Mouse (Mus musculus): ENCODE measurements around the gene Vav3. TPM values are rescaled to one million over a fixed set of nuclear protein-coding genes. Genes with fewer than 3 reads are reported as not detected.
A peak's percentile ranks its signal among the peaks of the same experiment; 100 is the strongest.

Gene Vav3
- polyA plus RNA-seq, 1 experiment from 2014 or later = 25.6 TPM

GRCm38 (mm10) chr3:109311875-109312274 is 28.6 kb upstream of the Vav3 start:
- Histone ChIP-seq H3K9ac (ENCODE audit: low read depth, low read length) (no peak overlapping the region), H3K27ac (ENCODE audit: low read depth, low read length) (no peak overlapping the region), H3K4me1 (replicated peaks; ENCODE audit: control insufficient read depth, insufficient read depth, low read length) (no peaks in the 10 kb centered on the region), H3K4me3 (ENCODE audit: low read depth, low read length) (no peak overlapping the region), H3K36me3 (ENCODE audit: control insufficient read depth, insufficient read depth, low read length) (no peaks in the 10 kb centered on the region), H3K4me2 (replicated peaks; ENCODE audit: low read depth, low read length) (no peak overlapping the region), H3K9me3 (ENCODE audit: control insufficient read depth, low read length) (no peaks in the 10 kb centered on the region), H3K27me3 (ENCODE audit: control insufficient read depth, insufficient read depth, low read length) (no peaks in the 10 kb centered on the region)
- DNase-seq (ENCODE audit: low spot score) (no peak), ATAC-seq (ENCODE audit: low FRiP score) (no peak)
- 60% methylated on average over 3 of the region's 3 CpGs for WGBS

DNA sequence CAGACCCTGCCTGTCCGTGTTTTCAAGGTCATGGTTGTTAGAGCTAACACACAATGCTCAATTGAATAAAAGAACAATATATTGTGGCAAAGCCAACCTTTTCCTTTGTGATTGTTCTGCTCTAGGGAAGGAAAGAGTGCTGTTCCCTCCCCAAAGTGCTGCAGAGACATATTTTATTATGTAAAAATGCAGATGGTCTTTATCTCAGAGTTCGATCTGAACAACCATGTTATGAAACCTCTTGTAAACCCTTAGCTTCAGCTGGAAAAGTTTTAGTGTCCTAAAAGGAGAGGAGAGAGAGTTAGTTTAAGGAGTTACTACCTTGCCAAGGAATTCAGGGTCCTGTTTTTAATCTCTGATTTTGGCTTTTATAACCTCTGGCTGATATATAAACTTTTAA is 27.0 kb upstream of the Vav3 start:
- ATAC-seq (ENCODE audit: low FRiP score) (no peak), DNase-seq (ENCODE audit: low spot score) (no peak)
- Histone ChIP-seq H3K4me1 (replicated peaks; ENCODE audit: control insufficient read depth, insufficient read depth, low read length) (no peaks in the 10 kb centered on the region), H3K4me2 (replicated peaks; ENCODE audit: low read depth, low read length) (no peak overlapping the region), H3K4me3 (ENCODE audit: low read depth, low read length) (no peak overlapping the region), H3K9ac (ENCODE audit: low read depth, low read length) (no peak overlapping the region), H3K27ac (ENCODE audit: low read depth, low read length) (no peak overlapping the region), H3K27me3 (ENCODE audit: control insufficient read depth, insufficient read depth, low read length) (no peaks in the 10 kb centered on the region), H3K36me3 (ENCODE audit: control insufficient read depth, insufficient read depth, low read length) (no peaks in the 10 kb centered on the region), H3K9me3 (ENCODE audit: control insufficient read depth, low read length) (no peaks in the 10 kb centered on the region)
- WGBS = 62% methylated on average over 2 of the region's 2 CpGs

GRCm38 (mm10) chr3:109322225-109322624 is 18.2 kb upstream of the Vav3 start:
- no peak overlapping the region for H3K4me3 ChIP-seq (ENCODE audit: low read depth, low read length)
- no peaks in the 10 kb centered on the region for H3K9me3 ChIP-seq (ENCODE audit: control insufficient read depth, low read length)
- DNase-seq (ENCODE audit: low spot score) (no peak), ATAC-seq (ENCODE audit: low FRiP score) (no peak)
- H3K36me3 ChIP-seq (ENCODE audit: control insufficient read depth, insufficient read depth, low read length) = no peaks in the 10 kb centered on the region
- H3K27me3 ChIP-seq (ENCODE audit: control insufficient read depth, insufficient read depth, low read length) = no peaks in the 10 kb centered on the region
- no peak overlapping the region for H3K4me2 ChIP-seq (replicated peaks; ENCODE audit: low read depth, low read length)
- no peaks in the 10 kb centered on the region for H3K4me1 ChIP-seq (replicated peaks; ENCODE audit: control insufficient read depth, insufficient read depth, low read length)
- no peak overlapping the region for H3K27ac ChIP-seq (ENCODE audit: low read depth, low read length)
- no peak overlapping the region for H3K9ac ChIP-seq (ENCODE audit: low read depth, low read length)

DNA sequence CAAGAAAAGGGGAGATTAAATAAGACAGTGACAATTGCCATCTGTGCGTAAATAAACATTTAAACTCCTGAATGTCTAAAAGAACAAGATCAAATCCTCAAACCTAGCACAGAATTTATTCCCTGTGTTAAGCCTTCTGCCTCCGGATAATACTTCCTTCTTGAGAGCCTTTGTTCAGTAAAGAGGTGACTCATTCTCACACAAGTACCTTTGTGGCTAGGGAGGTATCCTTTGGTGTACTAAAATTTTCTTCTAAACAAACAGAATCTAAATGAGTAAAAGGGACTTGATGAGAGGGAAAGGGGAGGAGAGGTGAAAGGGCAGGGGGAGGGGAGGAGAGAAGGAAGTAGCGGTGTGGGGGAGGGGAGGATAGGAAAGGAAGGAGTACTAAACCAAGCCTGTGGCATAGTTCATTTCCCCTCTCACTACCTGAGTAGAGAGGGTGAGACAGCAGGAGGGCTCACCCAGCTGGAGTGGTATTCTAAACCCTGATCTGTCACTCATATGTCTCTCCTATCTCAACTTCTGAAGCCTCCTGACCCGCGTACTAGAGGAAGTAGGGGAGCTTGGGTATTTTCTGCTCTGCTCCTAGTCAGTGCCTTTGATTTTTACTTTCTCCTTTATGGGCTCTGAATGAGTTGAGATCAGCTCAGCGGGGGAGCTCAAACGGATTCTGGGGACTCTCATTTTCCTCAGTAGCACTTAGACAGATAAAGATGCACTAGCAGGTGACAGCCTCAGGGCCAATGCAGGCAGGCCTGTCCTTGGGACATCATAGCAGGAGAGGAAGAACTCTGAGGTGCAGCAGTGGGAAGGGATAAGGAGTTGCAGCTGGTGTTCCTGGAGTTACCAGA is 16.8 kb upstream of the Vav3 start:
- Histone ChIP-seq H3K4me2 (replicated peaks; ENCODE audit: low read depth, low read length) (no peak overlapping the region), H3K27me3 (ENCODE audit: control insufficient read depth, insufficient read depth, low read length) (no peaks in the 10 kb centered on the region), H3K4me3 (ENCODE audit: low read depth, low read length) (no peak overlapping the region), H3K4me1 (replicated peaks; ENCODE audit: control insufficient read depth, insufficient read depth, low read length) (no peaks in the 10 kb centered on the region), H3K9ac (ENCODE audit: low read depth, low read length) (no peak overlapping the region), H3K27ac (ENCODE audit: low read depth, low read length) (no peak overlapping the region), H3K9me3 (ENCODE audit: control insufficient read depth, low read length) (no peaks in the 10 kb centered on the region), H3K36me3 (ENCODE audit: control insufficient read depth, insufficient read depth, low read length) (no peaks in the 10 kb centered on the region)
- 70% methylated on average over 7 of the region's 7 CpGs for WGBS
- no peak for ATAC-seq (ENCODE audit: low FRiP score)
- DNase-seq (ENCODE audit: low spot score) = no peak

- Histone ChIP-seq H3K4me2 (replicated peaks; ENCODE audit: low read depth, low read length) (no peak overlapping the region), H3K4me3 (ENCODE audit: low read depth, low read length) (no peak overlapping the region), H3K27ac (ENCODE audit: low read depth, low read length) (no peak overlapping the region), H3K36me3 (ENCODE audit: control insufficient read depth, insufficient read depth, low read length) (no peaks in the 10 kb centered on the region), H3K9ac (ENCODE audit: low read depth, low read length) (no peak overlapping the region), H3K9me3 (ENCODE audit: control insufficient read depth, low read length) (no peaks in the 10 kb centered on the region), H3K4me1 (replicated peaks; ENCODE audit: control insufficient read depth, insufficient read depth, low read length) (no peaks in the 10 kb centered on the region), H3K27me3 (ENCODE audit: control insufficient read depth, insufficient read depth, low read length) (no peaks in the 10 kb centered on the region)
- 72% methylated on average over 3 of the region's 3 CpGs for WGBS
- DNase-seq (ENCODE audit: low spot score) (no peak), ATAC-seq (ENCODE audit: low FRiP score) (no peak)
These were observed 13.3 kb upstream of the Vav3 start for GRCm38 (mm10) chr3:109327128-109327527.

DNA sequence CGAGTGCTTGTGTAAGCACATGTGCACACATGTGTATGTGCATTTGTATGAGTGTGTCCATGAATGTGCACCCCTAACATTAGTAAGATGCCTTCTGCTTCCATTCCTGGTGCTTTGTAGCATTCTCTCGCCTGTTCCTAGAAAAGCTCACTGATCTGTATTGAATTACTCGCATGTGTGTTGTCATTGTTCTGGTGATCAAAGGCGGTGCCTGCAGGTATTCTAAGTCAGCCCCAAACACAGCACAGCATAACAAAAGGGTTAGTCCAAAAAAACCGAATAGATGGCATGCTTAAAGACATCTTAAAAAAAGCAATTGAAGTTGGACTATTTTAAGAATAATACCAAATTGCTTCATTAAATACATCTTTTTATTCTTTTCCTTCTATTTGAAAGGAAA is 7.7 kb upstream of the Vav3 start:
- no peaks in the 10 kb centered on the region for H3K36me3 ChIP-seq (ENCODE audit: control insufficient read depth, insufficient read depth, low read length)
- no peak overlapping the region for H3K4me2 ChIP-seq (replicated peaks; ENCODE audit: low read depth, low read length)
- no peak overlapping the region for H3K27ac ChIP-seq (ENCODE audit: low read depth, low read length)
- H3K4me1 ChIP-seq (replicated peaks; ENCODE audit: control insufficient read depth, insufficient read depth, low read length) = no peaks in the 10 kb centered on the region
- no peaks in the 10 kb centered on the region for H3K9me3 ChIP-seq (ENCODE audit: control insufficient read depth, low read length)
- H3K9ac ChIP-seq (ENCODE audit: low read depth, low read length) = no peak overlapping the region
- H3K4me3 ChIP-seq (ENCODE audit: low read depth, low read length) = no peak overlapping the region
- ATAC-seq (ENCODE audit: low FRiP score) (no peak), DNase-seq (ENCODE audit: low spot score) (no peak)
- WGBS = 52% methylated on average over 5 of the region's 5 CpGs
- no peaks in the 10 kb centered on the region for H3K27me3 ChIP-seq (ENCODE audit: control insufficient read depth, insufficient read depth, low read length)

- H3K27ac ChIP-seq (ENCODE audit: low read depth, low read length) = no peak overlapping the region
- no peak overlapping the region for H3K4me3 ChIP-seq (ENCODE audit: low read depth, low read length)
- H3K9ac ChIP-seq (ENCODE audit: low read depth, low read length) = no peak overlapping the region
- 74% methylated on average over 1 of the region's 1 CpGs for WGBS
- no peak overlapping the region for H3K4me2 ChIP-seq (replicated peaks; ENCODE audit: low read depth, low read length)
- no peaks in the 10 kb centered on the region for H3K27me3 ChIP-seq (ENCODE audit: control insufficient read depth, insufficient read depth, low read length)
- no peaks in the 10 kb centered on the region for H3K4me1 ChIP-seq (replicated peaks; ENCODE audit: control insufficient read depth, insufficient read depth, low read length)
- ATAC-seq (ENCODE audit: low FRiP score) (no peak), DNase-seq (ENCODE audit: low spot score) (no peak)
- no peaks in the 10 kb centered on the region for H3K36me3 ChIP-seq (ENCODE audit: control insufficient read depth, insufficient read depth, low read length)
- H3K9me3 ChIP-seq (ENCODE audit: control insufficient read depth, low read length) = no peaks in the 10 kb centered on the region
These were observed 5.0 kb upstream of the Vav3 start for GRCm38 (mm10) chr3:109335470-109335869.

- no peaks in the 10 kb centered on the region for H3K4me1 ChIP-seq (replicated peaks; ENCODE audit: control insufficient read depth, insufficient read depth, low read length)
- no peaks in the 10 kb centered on the region for H3K27me3 ChIP-seq (ENCODE audit: control insufficient read depth, insufficient read depth, low read length)
- H3K9ac ChIP-seq (ENCODE audit: low read depth, low read length) = no peak overlapping the region
- no peaks in the 10 kb centered on the region for H3K36me3 ChIP-seq (ENCODE audit: control insufficient read depth, insufficient read depth, low read length)
- no peaks in the 10 kb centered on the region for H3K9me3 ChIP-seq (ENCODE audit: control insufficient read depth, low read length)
- no peak overlapping the region for H3K4me3 ChIP-seq (ENCODE audit: low read depth, low read length)
- no peak overlapping the region for H3K4me2 ChIP-seq (replicated peaks; ENCODE audit: low read depth, low read length)
- no peak for ATAC-seq (ENCODE audit: low FRiP score)
- no peak for DNase-seq (ENCODE audit: low spot score)
- no peak overlapping the region for H3K27ac ChIP-seq (ENCODE audit: low read depth, low read length)
- 76% methylated on average over 9 of the region's 9 CpGs for WGBS
These were observed 1.2 kb upstream of the Vav3 start for GRCm38 (mm10) chr3:109339290-109339689.

GRCm38 (mm10) chr3:109339941-109340273 is 546 bp upstream of the Vav3 start:
- 0% methylated on average over 9 of the region's 9 CpGs for WGBS
- Histone ChIP-seq H3K9me3 (ENCODE audit: control insufficient read depth, low read length) (no peaks in the 10 kb centered on the region), H3K27me3 (ENCODE audit: control insufficient read depth, insufficient read depth, low read length) (no peaks in the 10 kb centered on the region), H3K36me3 (ENCODE audit: control insufficient read depth, insufficient read depth, low read length) (no peaks in the 10 kb centered on the region), H3K27ac (ENCODE audit: low read depth, low read length) (peak overlapping the region; percentile 91), H3K4me2 (replicated peaks; ENCODE audit: low read depth, low read length) (peak overlapping the region; percentile 84), H3K9ac (ENCODE audit: low read depth, low read length) (peak overlapping the region; percentile 82), H3K4me3 (ENCODE audit: low read depth, low read length) (peak overlapping the region; percentile 70), H3K4me1 (replicated peaks; ENCODE audit: control insufficient read depth, insufficient read depth, low read length) (no peaks in the 10 kb centered on the region)
- ATAC-seq (ENCODE audit: low FRiP score) (peak; percentile 18), DNase-seq (ENCODE audit: low spot score) (peak; percentile 75)

All from hindbrain, embryonic 11.5 days (tissue).